Mouse (Mus musculus) left cerebral cortex, postnatal 36 days (tissue): Measurements from ENCODE around the gene Acp7. TPM values are rescaled to one million over a fixed set of nuclear protein-coding genes. Genes with fewer than 3 reads are reported as not detected.
"Not testable (repeated sequence)": the region's sequence is repeated elsewhere in the genome, so short reads cannot be mapped to it uniquely, and the experiment has no call there.

Experiments used
- DNase-seq, 2 experiments: peaks; one replicate each; pipeline ENCODE4 v3.0.0; 2021 to 2022; ENCODE audit warnings: low spot score in 2 of 2, mixed read lengths in 1 of 2
- intact Hi-C: fragments of 180-260 bp; cut with DNase I; formaldehyde crosslinking; loops from one replicate; pipeline ENCODE4 v1.15.1; 2025
- total RNA-seq, 2 experiments: library from RNA; stranded (reverse); gene quantifications; 2 replicates each; pipeline ENCODE4 v1.2.3; 2021

Gene Acp7
- total RNA-seq, result 1 to 10 TPM in 1 of 2 experiments, under 1 TPM in 1; 0.99 to 1.5 TPM

GRCm38 (mm10) chr7:28631073-28631472 lies at the start of gene Acp7:
Acp7 (minus strand) TSS chr7:28631332.
- DNase-seq, result no peak
- intact Hi-C loops, result no loop called here

GRCm38 (mm10) chr7:28677624-28678023 lies 46.5 kb upstream of the Acp7 start:
- no peak for DNase-seq
- intact Hi-C loops, result no loop called here

- DNase-seq, result no peak
- intact Hi-C loops, result no loop called here
These were observed 45.8 kb upstream of the Acp7 start for GRCm38 (mm10) chr7:28676811-28677541.

GRCm38 (mm10) chr7:28675746-28676145 lies 44.6 kb upstream of the Acp7 start:
- DNase-seq, result no peak
- intact Hi-C loops, result no loop called here

DNA sequence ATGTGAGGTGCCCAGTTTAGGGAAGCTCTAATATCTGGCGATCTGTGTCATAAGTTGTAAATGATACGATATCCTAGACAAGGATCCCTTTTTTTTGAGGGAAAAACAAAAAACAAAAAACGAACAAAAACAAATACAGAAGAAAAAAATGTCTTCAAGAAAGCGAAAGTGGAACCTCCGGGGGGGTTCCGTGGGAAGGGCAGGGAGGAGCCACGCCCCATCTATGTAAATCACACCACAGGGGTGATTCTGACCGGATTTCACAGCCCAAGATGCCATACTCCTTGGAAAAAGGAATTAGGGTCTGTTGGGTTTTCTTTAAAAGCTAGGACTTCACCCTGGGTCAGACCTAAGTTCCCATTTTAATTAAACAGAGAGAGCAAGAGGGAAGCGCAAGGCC lies 43.9 kb upstream of the Acp7 start:
- DNase-seq, result no peak

DNA sequence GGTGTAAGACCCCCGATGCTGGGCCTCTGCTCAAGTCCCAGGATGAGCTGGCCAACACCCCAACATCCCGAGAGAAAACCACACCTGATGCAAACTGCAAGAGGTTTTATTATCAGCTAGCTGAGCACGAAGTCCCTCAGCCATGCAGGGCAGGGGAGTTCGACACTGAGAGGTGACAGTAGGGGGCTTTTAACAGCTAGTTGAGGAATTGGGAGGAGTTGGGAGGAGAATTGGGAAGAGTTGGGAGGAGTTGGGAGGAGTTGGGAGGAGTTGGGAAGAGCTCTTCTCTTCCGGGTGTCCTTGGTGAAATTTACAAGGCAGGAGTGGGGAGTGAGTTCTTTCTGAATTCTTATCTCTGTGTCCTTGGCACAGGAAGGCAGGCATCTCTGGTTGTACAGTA lies 41.7 kb upstream of the Acp7 start:
- intact Hi-C loops, DNase-seq: not testable (repeated sequence)

More for the DNA sequence above, 43.9 kb upstream of the Acp7 start:
- intact Hi-C loops, result no loop called here

DNA sequence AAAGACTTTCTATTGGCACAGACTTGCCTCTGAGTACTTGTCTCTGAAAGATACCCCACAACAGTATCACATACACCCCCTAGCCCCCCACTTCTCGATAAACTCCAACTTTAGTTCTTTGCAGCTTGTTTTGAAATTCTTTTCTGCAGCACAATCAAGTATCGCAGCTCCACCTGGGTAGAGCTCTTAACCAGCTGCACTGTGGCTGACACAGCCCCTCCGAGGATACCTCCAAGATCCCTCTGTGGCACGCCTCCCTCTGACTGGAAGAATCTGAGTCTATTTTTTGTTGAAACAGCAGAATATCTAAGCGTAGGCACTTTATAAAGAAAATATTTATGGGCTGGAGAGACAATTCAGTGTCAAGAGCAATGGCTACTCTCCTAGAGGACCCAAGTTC lies 41.1 kb upstream of the Acp7 start:
- DNase-seq, result no peak
- intact Hi-C loops, result no loop called here

DNA sequence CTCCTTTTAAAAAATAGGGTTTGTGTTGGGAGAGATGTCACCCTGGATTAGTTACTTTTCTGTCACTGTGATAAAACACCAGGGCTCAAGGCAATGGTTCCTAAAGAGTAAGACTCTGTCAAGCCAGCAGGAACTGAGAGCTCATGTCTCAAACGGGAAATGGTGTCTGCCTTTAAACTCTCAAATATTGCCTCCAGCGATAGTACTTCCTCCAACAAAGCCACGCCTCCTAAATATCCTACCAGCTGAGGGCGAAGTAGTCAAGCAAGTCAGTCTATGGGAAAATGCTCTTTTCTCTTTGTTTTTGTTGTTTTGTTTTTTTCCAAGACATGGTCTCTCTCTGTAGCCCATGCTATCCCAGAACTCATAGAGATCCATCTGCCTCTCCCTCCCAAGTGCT lies 40.0 kb upstream of the Acp7 start:
- no peak for DNase-seq
- intact Hi-C loops, result no loop called here

- intact Hi-C loops, result no loop called here
- DNase-seq, result peak in 1 of 2 experiments; percentile 4
These were observed 34.8 kb upstream of the Acp7 start for GRCm38 (mm10) chr7:28665620-28666579.

GRCm38 (mm10) chr7:28656430-28656829 lies 25.3 kb upstream of the Acp7 start:
- intact Hi-C loops, result no loop called here
- DNase-seq, result no peak

- no peak for DNase-seq
- intact Hi-C loops, result no loop called here
These were observed 20.0 kb upstream of the Acp7 start for GRCm38 (mm10) chr7:28651157-28651556.

DNA sequence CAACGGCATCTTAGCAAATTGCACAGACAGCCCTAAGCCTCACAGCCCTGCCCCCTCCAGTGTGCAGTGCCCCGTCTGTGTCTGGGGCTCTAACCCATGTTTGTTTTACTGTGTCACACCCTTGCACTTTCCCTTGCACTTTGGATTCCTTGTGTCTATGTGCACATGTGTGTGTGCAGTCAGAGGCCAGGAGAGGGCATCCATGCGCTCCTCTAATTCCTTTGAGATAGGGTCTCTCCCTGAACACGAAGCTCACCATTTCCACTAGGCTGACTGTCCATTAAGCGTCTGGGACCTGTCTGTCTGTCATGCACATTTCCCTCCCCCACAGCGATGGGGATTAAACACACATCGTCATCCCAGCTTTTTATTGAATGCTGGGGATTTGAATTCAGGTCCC lies 15.9 kb upstream of the Acp7 start:
- no peak for DNase-seq
- intact Hi-C loops, result no loop called here

DNA sequence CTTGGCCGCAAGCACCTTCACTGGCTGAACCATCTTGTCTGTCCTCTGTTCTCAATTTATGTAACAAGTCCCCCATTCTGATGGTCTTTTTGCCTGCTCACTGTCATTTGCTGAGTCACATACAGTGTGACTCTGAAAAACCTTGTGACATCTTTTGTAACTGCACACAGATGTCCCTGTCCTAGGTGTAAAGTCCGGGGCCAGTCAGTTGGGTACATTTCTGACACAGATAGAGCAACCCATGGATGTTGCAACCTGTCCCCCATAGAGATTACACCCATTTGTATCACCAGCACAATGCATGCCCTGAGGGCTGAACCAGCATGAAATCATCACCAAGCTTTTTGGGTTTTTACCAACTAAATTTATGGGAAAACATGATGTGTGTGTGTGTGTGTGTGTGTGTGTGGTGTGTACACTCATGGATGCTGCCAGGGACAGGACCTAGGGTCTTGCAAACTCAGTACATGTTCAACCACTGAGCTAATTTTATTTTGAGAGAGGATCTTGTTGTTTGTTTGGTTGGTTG lies 14.9 kb upstream of the Acp7 start:
- no peak for DNase-seq

GRCm38 (mm10) chr7:28645366-28645765 lies 14.2 kb upstream of the Acp7 start:
- intact Hi-C loops, result no loop called here
- no peak for DNase-seq

More for the DNA sequence above, 14.9 kb upstream of the Acp7 start:
- intact Hi-C loops, result no loop called here

DNA sequence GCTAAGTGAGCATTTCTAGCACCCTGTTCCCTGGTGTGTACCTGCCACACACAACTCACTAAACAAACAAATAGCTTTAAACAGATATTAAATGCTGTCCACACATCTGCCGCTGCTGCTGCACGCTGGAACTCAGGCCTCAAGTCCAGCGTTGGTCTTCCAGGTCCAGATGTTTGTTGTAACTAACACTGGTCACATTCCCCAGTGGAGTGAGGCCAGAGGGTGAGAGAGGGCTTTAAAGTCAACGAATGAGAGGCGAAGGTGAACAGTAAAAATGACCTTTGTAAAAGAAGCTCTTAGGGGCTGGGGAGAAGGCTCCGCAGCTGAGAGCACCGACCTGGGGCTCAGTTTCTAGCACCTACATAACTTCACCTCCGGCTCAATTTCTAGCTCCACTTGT lies 10.4 kb upstream of the Acp7 start:
- intact Hi-C loops, result no loop called here
- no peak for DNase-seq

DNA sequence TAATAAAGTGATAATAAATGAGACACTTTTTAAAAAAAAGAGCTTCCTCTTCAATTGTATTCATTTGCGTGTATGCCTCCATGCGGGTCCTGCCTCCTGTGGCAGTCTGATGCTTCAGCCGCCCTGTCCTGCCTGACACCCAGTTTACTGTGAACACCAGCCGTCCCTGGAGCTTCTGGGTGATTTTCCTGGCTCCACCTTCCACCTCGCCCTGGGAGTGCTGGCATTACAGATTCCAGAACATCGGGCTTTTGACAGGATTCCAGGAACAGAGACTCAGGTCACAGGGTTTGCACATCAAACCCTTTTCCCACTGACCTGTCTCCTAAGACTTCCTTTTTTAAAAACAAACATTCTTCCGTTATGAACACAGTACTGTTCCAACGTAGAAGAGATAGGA lies 6.4 kb upstream of the Acp7 start:
- DNase-seq, result no peak
- intact Hi-C loops, result no loop called here

DNA sequence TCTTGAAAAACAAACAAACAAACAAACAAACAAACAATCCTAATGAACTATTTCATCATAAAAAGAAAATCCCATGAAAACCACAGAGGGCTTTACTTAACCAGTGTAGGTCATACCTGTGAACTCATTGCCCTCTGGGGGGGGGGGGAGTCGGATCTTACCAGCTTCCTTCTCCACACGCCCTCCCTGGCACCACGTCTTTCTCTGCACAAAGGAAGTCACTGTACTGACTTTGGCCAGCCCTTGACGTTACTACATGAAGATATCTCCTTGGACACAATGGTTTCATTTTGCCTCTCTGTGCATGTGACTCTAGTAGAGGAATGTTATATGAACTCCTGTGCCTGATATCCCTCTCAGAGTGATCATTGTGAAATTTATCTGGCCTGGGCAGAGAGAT lies 3.0 kb upstream of the Acp7 start:
- intact Hi-C loops, result no loop called here
- no peak for DNase-seq

- intact Hi-C loops, result no loop called here
These were observed 6.3 kb downstream of the Acp7 start for GRCm38 (mm10) chr7:28624791-28625190.

GRCm38 (mm10) chr7:28619098-28619715 lies 11.9 kb downstream of the Acp7 start:
- intact Hi-C loops, result no loop called here
- no peak for DNase-seq

More at GRCm38 (mm10) chr7:28624791-28625190, 6.3 kb downstream of the Acp7 start:
- DNase-seq, result no peak

DNA sequence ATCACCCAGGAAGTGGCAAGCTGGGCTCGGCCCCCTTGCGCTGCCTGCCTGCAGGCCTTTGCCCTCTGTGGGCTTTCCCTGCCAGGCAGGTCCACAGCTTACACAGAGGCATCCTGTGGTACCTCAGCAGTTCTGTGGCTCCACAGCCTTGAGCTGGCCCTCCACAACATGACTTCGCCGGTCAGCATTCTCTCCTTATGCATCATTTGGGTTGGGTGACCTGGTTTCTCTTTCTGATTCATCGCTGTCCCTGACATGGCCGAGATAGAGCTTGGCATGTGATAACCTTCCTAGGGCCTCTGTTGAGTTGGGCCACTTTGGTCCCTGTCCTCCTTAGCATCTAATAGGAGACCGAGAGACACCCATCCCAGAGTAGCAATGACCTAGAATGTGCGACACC lies 25.2 kb downstream of the Acp7 start:
- no peak for DNase-seq
- intact Hi-C loops, result no loop called here
